8 mouse cellular contexts compared by ENCODE assay signal in the genomic region with DNA sequence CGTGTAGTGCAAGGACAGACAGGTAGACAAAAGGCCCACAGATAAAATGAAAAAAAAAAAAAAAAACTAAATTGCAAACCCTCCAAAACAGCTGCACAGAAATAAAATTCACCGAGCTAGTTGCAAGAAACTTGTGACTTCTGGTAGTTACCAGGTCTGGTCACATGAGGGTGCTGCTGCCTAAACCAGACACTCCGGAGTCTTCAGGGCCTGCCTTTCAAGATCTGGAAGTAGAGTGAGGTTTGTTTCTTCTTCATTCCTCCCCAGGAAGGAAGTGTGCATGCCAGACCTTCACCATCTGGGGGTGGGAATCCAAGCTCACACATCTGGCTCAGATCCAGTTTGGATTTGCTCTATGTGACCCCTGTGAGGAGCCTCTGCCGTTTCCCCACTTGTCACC. TPM values are rescaled to one million over a fixed set of nuclear protein-coding genes. Genes with fewer than 3 reads are reported as not detected.
DNase-seq lines count a peak whose midpoint lies in the region; ATAC-seq lines count a peak whose summit lies in the region.
"Had no signal": no experiment of that assay in that cellular context is flagged by ENCODE, and none has a peak within 500 bp of the region (broad histone marks: within the 10 kb centered on the region; RNA-seq: fewer than 3 reads in every experiment).

No protein-coding gene starts in this region.

- DNase-seq in kidney, adult 9 months = no peak
- DNase-seq in B cell, adult 2 months = peak; percentile 54 to 61
- peak; percentile 56 to 60 for DNase-seq in cerebellum, postnatal 36 days
- peak; percentile 71 for DNase-seq in left cerebral cortex, postnatal 4 days
- DNase-seq in retina, postnatal 1 day = peak; percentile 66

- 0 out of 2 replicates have a peak, but pooled peaks have one; percentile 7 for ATAC-seq in kidney, embryonic 15.5 days (replicated peaks; ENCODE audit: low FRiP score)
- peak; percentile 49 for ATAC-seq in CD4-positive, CD25-positive, alpha-beta regulatory T cell, adult 4 months

- peaks cover 26% of the 10 kb centered on the region for H3K36me3 ChIP-seq in kidney, embryonic 15.5 days

- no peak overlapping the region for H3K4me3 ChIP-seq in kidney, embryonic 15.5 days (replicated peaks)
- H3K4me3 ChIP-seq: midbrain, embryonic 12.5 days had no signal

- 23% methylated on average over 4 of the region's 4 CpGs for WGBS in kidney, embryonic 15.5 days

- no peak overlapping the region for H3K4me2 ChIP-seq in kidney, embryonic 15.5 days
- H3K4me2 ChIP-seq: midbrain, embryonic 12.5 days had no signal

- no peak overlapping the region for H3K9ac ChIP-seq in kidney, embryonic 15.5 days
- H3K9ac ChIP-seq: midbrain, embryonic 12.5 days had no signal

- H3K27me3 ChIP-seq in kidney, embryonic 15.5 days = no peaks in the 10 kb centered on the region
- H3K27me3 ChIP-seq: midbrain, embryonic 12.5 days had no signal

- H3K27ac ChIP-seq in kidney, embryonic 15.5 days = no peak overlapping the region
- H3K27ac ChIP-seq: midbrain, embryonic 12.5 days had no signal

- intact Hi-C loops in left cerebral cortex, postnatal 4 days (cut with DNase I) = loop anchor here (2.0 to 5.0 kb wide), 2 partner anchors 108 to 163 kb away; no protein-coding TSS in a partner anchor

- H3K4me1 ChIP-seq in kidney, embryonic 15.5 days = peaks cover 4% of the 10 kb centered on the region; the same call in 1 of the 2 replicates
- H3K4me1 ChIP-seq: midbrain, embryonic 12.5 days had no signal

- no peaks in the 10 kb centered on the region for H3K9me3 ChIP-seq in kidney, embryonic 15.5 days (replicated peaks)
- H3K9me3 ChIP-seq: midbrain, embryonic 12.5 days had no signal

RNA-seq across cellular contexts. Expression of gene Sdc3, which starts 7.6 kb away (rescaled TPM):
- polyA plus RNA-seq in kidney, embryonic 15.5 days (2015; fragmentation: Nextera tagmentation; extraction: Ambion mirVana) = 22.3 and 26.5 TPM in 2 replicates
- 1 to 10 TPM in 1 of 2 experiments, under 1 TPM in 1; 0.40 to 1.5 TPM for polyA plus RNA-seq in CD4-positive, CD25-positive, alpha-beta regulatory T cell, adult 4 months (2017; shearing (Covaris generic))
- total RNA-seq in left cerebral cortex, postnatal 4 days (2021) = 100 to 1,000 TPM; 455 to 494 TPM
